Comparison of ENCODE assay signal across 29 mouse cellular contexts in the genomic region with DNA sequence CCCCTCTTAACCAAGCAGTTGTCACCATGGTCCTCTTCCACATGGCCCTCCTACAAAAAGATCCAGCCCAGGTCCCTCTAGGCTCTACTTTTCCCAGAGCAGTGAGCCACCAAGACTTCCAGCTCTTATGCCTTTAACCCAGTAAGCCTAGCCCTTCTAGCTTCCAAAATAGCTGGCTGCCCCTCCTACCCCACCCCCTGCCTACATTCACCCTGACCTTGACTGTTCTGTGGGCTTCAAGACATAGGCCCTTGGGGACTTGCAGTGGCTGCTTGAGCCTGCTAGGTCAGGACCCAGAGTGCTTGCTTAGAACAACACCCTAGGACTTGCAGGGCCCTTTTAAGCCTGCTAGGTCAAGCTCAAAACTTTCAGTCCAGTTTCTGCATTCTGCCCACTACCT. TPM values are rescaled to one million over a fixed set of nuclear protein-coding genes. Genes with fewer than 3 reads are reported as not detected.
A peak's percentile ranks its signal among the peaks of the same experiment; 100 is the strongest.
DNase-seq lines count a peak whose midpoint lies in the region; ATAC-seq and TF ChIP-seq lines count a peak whose summit lies in the region.
"Had no signal": no experiment of that assay in that cellular context is flagged by ENCODE, and none has a peak within 500 bp of the region (broad histone marks: within the 10 kb centered on the region; RNA-seq: fewer than 3 reads in every experiment).

No protein-coding gene starts in this region.

- no peak for TF ChIP-seq EP300 in lung, postnatal 0 days (IDR thresholded peaks at IDR 0.05)

- no peaks in the 10 kb centered on the region; the same call in 1 of the 2 replicates for H3K36me3 ChIP-seq in kidney, adult 2 months (ENCODE audit: control insufficient read depth, insufficient read depth, low read length)
- no peaks in the 10 kb centered on the region for H3K36me3 ChIP-seq in lung, postnatal 0 days (ENCODE audit: insufficient read depth, low read length)
- H3K36me3 ChIP-seq: heart, embryonic 13.5 days; hindbrain, embryonic 12.5 days; intestine, embryonic 15.5 days; limb, embryonic 10.5 days; limb, embryonic 15.5 days; liver, embryonic 13.5 days had no signal

- H3K4me3 ChIP-seq in kidney, adult 2 months (ENCODE audit: insufficient read depth, low read depth, low read length): no peak overlapping the region
- H3K4me3 ChIP-seq in lung, postnatal 0 days (ENCODE audit: low read depth, low read length): no peak overlapping the region
- H3K4me3 ChIP-seq: erythroblast, embryonic 14.5 days; heart, embryonic 13.5 days; hindbrain, embryonic 12.5 days; intestine, embryonic 15.5 days; limb, embryonic 10.5 days; limb, embryonic 15.5 days; liver, embryonic 13.5 days had no signal

- DNase-seq in gastrocnemius, postnatal 25 days: peak; percentile 14
- DNase-seq in gastrocnemius, postnatal 10 days: no peak
- DNase-seq in kidney, adult 2 months: peak; percentile 36
- no peak for DNase-seq in kidney, postnatal 4 days
- DNase-seq in lung, postnatal 0 days (ENCODE audit: low spot score): peak; percentile 13
- DNase-seq in lung, adult 18-20 months: no peak
- DNase-seq: adrenal gland, postnatal 25 days; B cell, adult 2 months; cerebellum, adult 2 months; cerebellum, postnatal 14 days; gastrocnemius, postnatal 14 days; layer of hippocampus, adult 9-11 months; liver, embryonic 13.5 days; lung, adult 2 months; midbrain, embryonic 14.5 days had no signal

- no peak overlapping the region for H3K9ac ChIP-seq in lung, postnatal 0 days (replicated peaks; ENCODE audit: low read depth)
- H3K9ac ChIP-seq: heart, embryonic 13.5 days; hindbrain, embryonic 12.5 days; intestine, embryonic 15.5 days; limb, embryonic 15.5 days; liver, embryonic 13.5 days had no signal

- TF ChIP-seq CTCF in kidney, adult 2 months (conservative IDR thresholded peaks at IDR 0.05; ENCODE audit: insufficient read depth, insufficient read length, low read depth, low read length): no peak
- no peak for TF ChIP-seq CTCF in lung, postnatal 0 days (IDR thresholded peaks at IDR 0.05)

- no peaks in the 10 kb centered on the region for H3K9me3 ChIP-seq in lung, postnatal 0 days (ENCODE audit: low read length)
- H3K9me3 ChIP-seq: heart, embryonic 13.5 days; hindbrain, embryonic 12.5 days; intestine, embryonic 15.5 days; limb, embryonic 10.5 days; limb, embryonic 15.5 days; liver, embryonic 13.5 days had no signal

- TF ChIP-seq POLR2A in kidney, adult 2 months (IDR thresholded peaks at IDR 0.05; ENCODE audit: low read depth, low read length): no peak

- H3K27ac ChIP-seq in kidney, adult 2 months (ENCODE audit: insufficient read depth, low read depth, low read length): 0 out of 2 replicates have a peak overlapping the region, but pooled peaks have one; percentile 12
- H3K27ac ChIP-seq in lung, postnatal 0 days (ENCODE audit: low read length): peak overlapping the region; percentile 35; the same call in 1 of the 2 replicates
- H3K27ac ChIP-seq: heart, embryonic 13.5 days; hindbrain, embryonic 12.5 days; hindbrain, postnatal 0 days; intestine, embryonic 15.5 days; limb, embryonic 10.5 days; limb, embryonic 15.5 days; liver, embryonic 13.5 days; macrophage had no signal

- H3K27me3 ChIP-seq in kidney, adult 2 months (replicated peaks; ENCODE audit: control insufficient read depth, insufficient read depth, low read length): no peaks in the 10 kb centered on the region
- H3K27me3 ChIP-seq in lung, postnatal 0 days (replicated peaks; ENCODE audit: insufficient read depth, low read length): no peaks in the 10 kb centered on the region
- H3K27me3 ChIP-seq: heart, embryonic 13.5 days; hindbrain, embryonic 12.5 days; intestine, embryonic 15.5 days; limb, embryonic 15.5 days; liver, embryonic 13.5 days had no signal

- no peaks in the 10 kb centered on the region for H3K4me1 ChIP-seq in kidney, adult 2 months (ENCODE audit: control insufficient read depth, insufficient read depth, low read length)
- no peaks in the 10 kb centered on the region for H3K4me1 ChIP-seq in lung, postnatal 0 days (ENCODE audit: insufficient read depth, low read depth, low read length)
- H3K4me1 ChIP-seq: hindbrain, embryonic 12.5 days; intestine, embryonic 15.5 days; limb, embryonic 10.5 days; limb, embryonic 15.5 days; liver, embryonic 13.5 days had no signal

- ATAC-seq in lung, postnatal 0 days: peak; percentile 41
- ATAC-seq: forebrain, embryonic 16.5 days; hindbrain, postnatal 0 days; intestine, embryonic 15.5 days had no signal

- H3K4me2 ChIP-seq in lung, postnatal 0 days (replicated peaks; ENCODE audit: low read depth, low read length): no peak overlapping the region
- H3K4me2 ChIP-seq: heart, embryonic 13.5 days; hindbrain, embryonic 12.5 days; intestine, embryonic 15.5 days; limb, embryonic 15.5 days; liver, embryonic 13.5 days had no signal

RNA-seq across cellular contexts. Expression of gene Slc22a2, which starts 23.3 kb away (rescaled TPM):
- not detected for total RNA-seq in gastrocnemius, postnatal 25 days (2021)
- not detected for total RNA-seq in gastrocnemius, postnatal 10 days (2021)
- polyA plus RNA-seq in kidney, adult 2 months (2012; rRNA removed): 190 and 199 TPM in 2 replicates
- polyA plus RNA-seq in lung, postnatal 0 days (2015; fragmentation: Nextera tagmentation; extraction: Ambion mirVana): 0.10 TPM in 1 of 2 replicates, not detected in the other
- total RNA-seq: gastrocnemius, postnatal 14 days; heart, adult 18-20 months; heart, postnatal 25 days; monocyte, adult 5-6 weeks had no signal
- polyA plus RNA-seq: erythroblast, embryonic 14.5 days; forebrain, embryonic 11.5 days; heart, embryonic 13.5 days; intestine, embryonic 15.5 days; limb, embryonic 10.5 days; limb, embryonic 15.5 days; liver, embryonic 13.5 days; macrophage; neural tube, embryonic 14.5 days had no signal

Comparison
In these comparisons a context has a peak if more than half of its experiments do, and no peak if none do; other contexts are left out.
1. DNase-seq: peak in gastrocnemius, postnatal 25 days (single experiment), kidney, adult 2 months (single experiment) and lung, postnatal 0 days (single experiment); none in gastrocnemius, postnatal 10 days (single experiment), kidney, postnatal 4 days (0 of 2) and lung, adult 18-20 months (0 of 2).